Mouse (Mus musculus) left cerebral cortex, adult 18-20 months (tissue): ENCODE data around the gene Syt13. TPM values are rescaled to one million over a fixed set of nuclear protein-coding genes. Genes with fewer than 3 reads are reported as not detected.

Experiments used
- DNase-seq, 2 experiments: peaks; one replicate each; pipeline ENCODE4 v3.0.0; 2021 to 2022; ENCODE audit warnings: low spot score in 2 of 2, mixed read lengths in 1 of 2
- long read RNA-seq, 2 experiments: library from polyadenylated mRNA; stranded (forward); transcript quantifications; one replicate each; pipeline ENCODE4 v2.0.0; 2021
- total RNA-seq, 2 experiments: library from RNA; stranded (reverse); gene quantifications; 2 replicates each; pipeline ENCODE4 v1.2.3; 2021

The Syt13 gene
- 100 to 1,000 TPM; 191 to 202 TPM for total RNA-seq
- long read RNA-seq, experiment 1, transcript Syt13-201 (6 exons, 3,761 nt): major isoform, 286 of 342 reads
- long read RNA-seq, experiment 1, partial matches to known transcripts: 46 of 342 reads
- long read RNA-seq, experiment 1, other reads (novel, unspliced or antisense): 10 of 342 reads
- long read RNA-seq, experiment 2, transcript Syt13-201 (6 exons, 3,761 nt): major isoform, 209 of 279 reads
- long read RNA-seq, experiment 2, partial matches to known transcripts: 59 of 279 reads
- long read RNA-seq, experiment 2, other reads (novel, unspliced or antisense): 11 of 279 reads

- DNase-seq: peak; percentile 77 to 88
These were observed at the start of gene Syt13 for GRCm38 (mm10) chr2:92914933-92915553. Gene Syt13 (plus strand): TSS chr2:92915098.

- no peak for DNase-seq
These were observed 48.3 kb upstream of the Syt13 start for GRCm38 (mm10) chr2:92866616-92867015.

GRCm38 (mm10) chr2:92870139-92870836 is 44.6 kb upstream of the Syt13 start:
- no peak for DNase-seq

GRCm38 (mm10) chr2:92871093-92871686 is 43.7 kb upstream of the Syt13 start:
- DNase-seq: no peak

GRCm38 (mm10) chr2:92872652-92873051 is 42.2 kb upstream of the Syt13 start:
- DNase-seq: no peak

GRCm38 (mm10) chr2:92874592-92874991 is 40.3 kb upstream of the Syt13 start:
- DNase-seq: no peak

- DNase-seq: no peak
These were observed 37.4 kb upstream of the Syt13 start for GRCm38 (mm10) chr2:92877488-92877887.

GRCm38 (mm10) chr2:92883039-92883911 is 31.6 kb upstream of the Syt13 start:
- peak; percentile 67 to 70 for DNase-seq

GRCm38 (mm10) chr2:92883912-92884243 is 31.0 kb upstream of the Syt13 start:
- DNase-seq: no peak

- no peak for DNase-seq
These were observed 29.9 kb upstream of the Syt13 start for GRCm38 (mm10) chr2:92884976-92885375.

GRCm38 (mm10) chr2:92886862-92887261 is 28.0 kb upstream of the Syt13 start:
- no peak for DNase-seq

GRCm38 (mm10) chr2:92892524-92892923 is 22.4 kb upstream of the Syt13 start:
- DNase-seq: no peak

GRCm38 (mm10) chr2:92903650-92904049 is 11.2 kb upstream of the Syt13 start:
- DNase-seq: no peak

- DNase-seq: peak; percentile 59 to 68
These were observed 10.5 kb upstream of the Syt13 start for GRCm38 (mm10) chr2:92904307-92904859.

- no peak for DNase-seq
These were observed 4.5 kb upstream of the Syt13 start for GRCm38 (mm10) chr2:92910371-92910770.

- DNase-seq: no peak
These were observed 2.6 kb upstream of the Syt13 start for GRCm38 (mm10) chr2:92912312-92912711.

- no peak for DNase-seq
These were observed 1.6 kb upstream of the Syt13 start for GRCm38 (mm10) chr2:92913295-92913694.

GRCm38 (mm10) chr2:92915659-92916631 is 1.0 kb downstream of the Syt13 start:
- no peak for DNase-seq

GRCm38 (mm10) chr2:92917405-92918142 is 2.7 kb downstream of the Syt13 start:
- DNase-seq: no peak
